Mouse (Mus musculus) hindbrain, embryonic 15.5 days (tissue): ENCODE results near the gene Hist2h4. TPM values are rescaled to one million over a fixed set of nuclear protein-coding genes. Genes with fewer than 3 reads are reported as not detected.
"Not testable (repeated sequence)": the region's sequence is repeated elsewhere in the genome, so short reads cannot be mapped to it uniquely, and the experiment has no call there.

Experiments
- ATAC-seq: fragments of 200-750 bp; cut with Nextera tagmentation; 2 replicates; pipeline ENCODE4 v1.8.0; 2017; ENCODE audit warnings: low read depth, moderate number of reproducible peaks, moderate TSS enrichment; ENCODE audit not compliant: low FRiP score
- H3K27ac ChIP-seq: fragments of 300-500 bp; sonication (generic); replicated peaks from 2 replicates; pipeline ENCODE4 v1.5.1; 2015; ENCODE audit warnings: mild to moderate bottlenecking, inconsistent platforms
- H3K27me3 ChIP-seq: fragments of 300-500 bp; sonication (generic); 2 replicates; pipeline ENCODE4 v1.6.1; 2015; ENCODE audit warnings: control low read depth, inconsistent platforms
- H3K36me3 ChIP-seq: fragments of 300-500 bp; sonication (generic); 2 replicates; pipeline ENCODE4 v1.6.1; 2015; ENCODE audit warnings: control low read depth, inconsistent platforms
- H3K4me1 ChIP-seq: fragments of 300-500 bp; sonication (generic); replicated peaks from 2 replicates; pipeline ENCODE4 v1.6.1; 2015; ENCODE audit warnings: control low read depth, inconsistent platforms
- H3K4me2 ChIP-seq: fragments of 300-500 bp; sonication (generic); 2 replicates; pipeline ENCODE4 v1.6.1; 2015; ENCODE audit warnings: moderate library complexity, mild to moderate bottlenecking, inconsistent platforms
- H3K4me3 ChIP-seq: fragments of 300-500 bp; sonication (generic); 2 replicates; pipeline ENCODE4 v1.5.1; 2015; ENCODE audit warnings: mild to moderate bottlenecking, inconsistent platforms
- H3K9ac ChIP-seq: fragments of 300-500 bp; sonication (generic); 2 replicates; pipeline ENCODE4 v1.6.1; 2015; ENCODE audit warnings: inconsistent platforms
- H3K9me3 ChIP-seq: fragments of 300-500 bp; sonication (generic); 2 replicates; pipeline ENCODE4 v1.6.1; 2016; ENCODE audit warnings: control low read depth, inconsistent platforms
- WGBS: fragments of 180-500 bp; shearing (Covaris S2); methylation state at CpG from one replicate; pipeline ENCODE4 v1.1.7; 2015; 5-methylcytosine and 5-hydroxymethylcytosine counted together
- polyA plus RNA-seq: library from polyadenylated mRNA; unstranded; fragments of >200 nt; fragmentation: Nextera tagmentation; extraction: Ambion mirVana; gene quantifications from 2 replicates; pipeline ENCODE4 v1.2.1, GENCODE M21; 2015

The Hist2h4 gene
- polyA plus RNA-seq, 1 experiment from 2014 or later = 4.5 TPM

GRCm38 (mm10) chr3:96250890-96251289 is 12.2 kb downstream of the Hist2h4 start:
- no peaks in the 10 kb centered on the region for H3K36me3 ChIP-seq
- no peak overlapping the region for H3K9ac ChIP-seq
- peaks cover 8% of the 10 kb centered on the region for H3K4me1 ChIP-seq
- H3K27me3 ChIP-seq = no peaks in the 10 kb centered on the region
- H3K9me3 ChIP-seq = no peaks in the 10 kb centered on the region
- H3K27ac ChIP-seq = no peak overlapping the region
- H3K4me2 ChIP-seq = no peak overlapping the region
- 82% methylated on average over 3 of the region's 3 CpGs for WGBS
- no peak overlapping the region for H3K4me3 ChIP-seq
- ATAC-seq = no peak

DNA sequence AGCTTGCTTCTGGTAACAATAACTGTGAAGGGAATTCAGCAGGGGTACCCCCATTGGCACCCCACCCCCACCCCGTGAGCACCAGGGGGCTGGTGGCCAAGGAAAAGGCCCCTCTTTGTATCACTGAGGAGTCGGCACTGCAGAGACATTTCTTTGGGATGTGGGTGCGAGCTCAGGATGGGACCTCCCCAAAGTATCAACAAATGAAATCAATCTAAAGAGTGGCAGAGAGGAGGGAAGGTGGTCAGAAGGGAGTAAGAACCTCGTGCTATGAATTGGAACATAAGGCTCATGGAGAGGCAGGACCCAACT is 14.1 kb downstream of the Hist2h4 start:
- no peak overlapping the region for H3K4me2 ChIP-seq
- H3K36me3 ChIP-seq = no peaks in the 10 kb centered on the region
- 57% methylated on average over 4 of the region's 4 CpGs for WGBS
- H3K4me3 ChIP-seq = no peak overlapping the region
- H3K9me3 ChIP-seq = no peaks in the 10 kb centered on the region
- H3K27me3 ChIP-seq = no peaks in the 10 kb centered on the region
- no peak for ATAC-seq
- peaks cover 18% of the 10 kb centered on the region for H3K4me1 ChIP-seq
- no peak overlapping the region for H3K27ac ChIP-seq
- no peak overlapping the region for H3K9ac ChIP-seq

GRCm38 (mm10) chr3:96248141-96249033 is 14.7 kb downstream of the Hist2h4 start:
- H3K9ac ChIP-seq = no peak overlapping the region
- no peak overlapping the region for H3K27ac ChIP-seq
- no peak for ATAC-seq
- WGBS = 55% methylated on average over 6 of the region's 6 CpGs
- no peak overlapping the region for H3K4me3 ChIP-seq
- peak overlapping the region; percentile 49 for H3K4me2 ChIP-seq
- H3K4me1 ChIP-seq = peaks cover 18% of the 10 kb centered on the region
- no peaks in the 10 kb centered on the region for H3K27me3 ChIP-seq
- no peaks in the 10 kb centered on the region for H3K9me3 ChIP-seq
- no peaks in the 10 kb centered on the region for H3K36me3 ChIP-seq

DNA sequence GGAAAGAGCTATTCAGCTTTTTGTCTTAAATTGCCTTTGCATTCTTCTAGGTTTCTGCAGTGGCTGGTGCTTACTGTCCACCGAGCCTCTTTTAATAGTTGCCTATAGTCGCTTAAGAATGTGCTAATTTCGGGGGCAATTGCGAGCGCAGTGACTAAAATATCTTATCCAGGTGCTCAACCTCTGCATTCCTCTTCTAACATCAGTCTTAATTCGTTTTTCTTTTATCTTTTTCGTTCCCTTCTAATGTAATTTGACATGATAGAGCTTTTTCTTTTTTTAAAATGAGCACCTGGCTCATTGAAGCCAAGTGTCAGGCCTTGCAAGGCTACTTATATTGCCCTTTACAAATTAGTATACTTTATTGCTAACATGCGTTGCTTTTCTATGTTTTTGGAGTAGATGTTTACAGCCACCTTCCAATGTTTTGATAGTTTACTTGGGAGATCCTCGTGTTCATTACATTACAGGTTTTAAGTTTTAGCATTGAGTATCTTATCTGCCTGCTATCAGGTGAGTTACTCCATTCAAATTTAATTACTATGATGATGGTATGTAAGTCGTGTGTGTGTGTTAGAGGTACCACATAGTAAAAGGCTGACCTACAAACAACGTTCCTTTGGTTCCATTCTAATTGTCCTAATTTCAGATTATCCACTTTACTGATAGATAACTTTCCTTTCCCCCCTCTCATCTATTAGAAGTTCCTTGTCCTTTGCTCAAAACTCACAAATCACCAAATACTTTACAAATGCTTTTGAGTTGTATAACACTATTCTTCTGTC is 15.6 kb downstream of the Hist2h4 start:
- Histone ChIP-seq H3K27ac (no peak overlapping the region), H3K9ac (peak overlapping the region; percentile 33; the same call in 1 of the 2 replicates), H3K4me2 (peak overlapping the region; percentile 49), H3K36me3 (no peaks in the 10 kb centered on the region), H3K9me3 (no peaks in the 10 kb centered on the region), H3K4me3 (peak overlapping the region; percentile 29), H3K4me1 (peaks cover 18% of the 10 kb centered on the region), H3K27me3 (no peaks in the 10 kb centered on the region)
- ATAC-seq = no peak
- WGBS = 6% methylated on average over 11 of the region's 11 CpGs

- peak within 1 kb of the TSS; percentile 33; the same call in 1 of the 2 replicates for H3K9ac ChIP-seq
- ATAC-seq = peak; percentile 91
- WGBS = 0% methylated on average over 1 of the region's 47 CpGs
- not testable (repeated sequence) for H3K9me3 ChIP-seq, H3K27me3 ChIP-seq, H3K36me3 ChIP-seq
- H3K27ac ChIP-seq = peak within 1 kb of the TSS; percentile 70; the same call in 1 of the 2 replicates
- peak within 1 kb of the TSS; percentile 34 for H3K4me3 ChIP-seq
- peak within 1 kb of the TSS; percentile 49 for H3K4me2 ChIP-seq
- H3K4me1 ChIP-seq = peaks cover 18% of the 10 kb centered on the region
These were observed 16.7 kb downstream of the Hist2h4 start, which contains the start of gene Hist2h3c1 for GRCm38 (mm10) chr3:96246427-96246856. Gene Hist2h3c1, plus strand, starts transcription at chr3:96246685.

- H3K9ac ChIP-seq, ATAC-seq, H3K36me3 ChIP-seq, H3K27me3 ChIP-seq, H3K9me3 ChIP-seq: not testable (repeated sequence)
- 0% methylated on average over 9 of the region's 21 CpGs for WGBS
- H3K4me3 ChIP-seq = peak overlapping the region; percentile 34
- peak overlapping the region; percentile 48 for H3K4me2 ChIP-seq
- H3K27ac ChIP-seq = peak overlapping the region; percentile 70; the same call in 1 of the 2 replicates
- peaks cover 20% of the 10 kb centered on the region for H3K4me1 ChIP-seq
These were observed 17.1 kb downstream of the Hist2h4 start for GRCm38 (mm10) chr3:96246018-96246417.

DNA sequence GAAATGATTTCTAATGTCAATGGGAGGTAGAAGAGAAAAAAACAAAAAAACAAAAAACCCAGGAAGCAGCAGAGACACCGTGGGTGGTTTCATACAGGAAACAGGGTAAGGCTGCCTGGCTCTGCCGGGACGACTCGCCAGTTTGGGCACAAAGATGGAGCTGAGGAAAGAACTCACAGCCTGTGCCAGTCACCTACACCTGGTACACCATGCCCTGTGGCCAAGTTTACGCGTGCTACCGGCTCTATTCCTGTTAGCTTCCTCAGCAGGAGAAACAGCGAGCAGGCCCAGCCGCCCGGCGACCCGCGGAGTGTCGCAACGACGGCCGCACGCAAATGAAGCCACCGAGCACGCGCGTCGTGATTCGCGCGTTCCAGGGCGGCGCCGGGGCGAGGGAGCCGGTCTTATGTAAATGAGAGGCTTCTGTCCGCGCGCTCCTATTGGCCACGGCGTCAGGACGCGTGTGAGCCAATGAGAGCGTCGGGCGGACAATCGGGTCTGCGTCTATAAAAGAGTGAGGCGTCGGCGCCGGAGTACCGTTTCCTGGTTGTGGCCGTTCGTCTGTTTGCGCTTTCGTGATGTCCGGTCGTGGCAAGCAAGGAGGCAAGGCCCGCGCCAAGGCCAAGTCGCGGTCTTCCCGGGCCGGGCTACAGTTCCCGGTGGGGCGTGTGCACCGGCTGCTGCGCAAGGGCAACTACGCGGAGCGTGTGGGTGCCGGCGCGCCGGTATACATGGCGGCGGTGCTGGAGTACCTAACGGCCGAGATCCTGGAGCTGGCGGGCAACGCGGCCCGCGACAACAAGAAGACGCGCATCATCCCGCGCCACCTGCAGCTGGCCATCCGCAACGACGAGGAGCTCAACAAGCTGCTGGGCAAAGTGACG is 17.9 kb downstream of the Hist2h4 start, which contains the start of gene Hist2h2aa1:
Gene Hist2h2aa1 (plus strand): TSS at position 495 of the 884 bp plus-strand sequence.
- Histone ChIP-seq H3K27ac (peak within 1 kb of the TSS; percentile 98), H3K4me3 (peak within 1 kb of the TSS; percentile 50), H3K9ac (peak within 1 kb of the TSS; percentile 73), H3K4me1 (peaks cover 26% of the 10 kb centered on the region), H3K4me2 (peak within 1 kb of the TSS; percentile 71)
- H3K9me3 ChIP-seq, H3K27me3 ChIP-seq, H3K36me3 ChIP-seq: not testable (repeated sequence)
- ATAC-seq = peak; percentile 94
- under 1% methylated on average over 27 of the region's 88 CpGs for WGBS

GRCm38 (mm10) chr3:96243921-96244572 is 19.1 kb downstream of the Hist2h4 start:
- no peak overlapping the region for H3K4me3 ChIP-seq
- no peak for ATAC-seq
- H3K9me3 ChIP-seq = no peaks in the 10 kb centered on the region
- 83% methylated on average over 7 of the region's 7 CpGs for WGBS
- peak overlapping the region; percentile 98 for H3K27ac ChIP-seq
- H3K4me2 ChIP-seq = peak overlapping the region; percentile 71
- no peak overlapping the region for H3K9ac ChIP-seq
- no peaks in the 10 kb centered on the region for H3K27me3 ChIP-seq
- peaks cover 26% of the 10 kb centered on the region for H3K4me1 ChIP-seq
- H3K36me3 ChIP-seq = no peaks in the 10 kb centered on the region

DNA sequence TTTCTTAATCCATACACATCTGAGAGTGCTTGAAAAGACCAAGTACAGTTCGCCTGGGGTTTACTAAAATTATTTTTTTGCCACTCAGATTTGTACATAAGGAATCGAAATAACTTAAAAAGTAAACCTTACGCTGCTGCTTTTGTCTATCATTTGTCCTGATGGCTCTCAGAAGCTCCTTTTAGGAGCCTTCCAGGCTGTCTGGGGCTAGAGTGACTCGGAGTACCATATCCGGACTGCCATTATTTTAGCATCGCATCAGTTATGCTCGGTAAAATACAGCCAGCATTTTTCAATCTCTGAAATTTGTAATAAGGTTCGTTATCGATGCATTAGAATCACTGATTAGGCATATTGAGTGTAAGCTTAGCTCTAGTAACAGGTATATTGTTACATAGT is 22.3 kb downstream of the Hist2h4 start:
- ATAC-seq = no peak
- peak overlapping the region; percentile 30 for H3K4me3 ChIP-seq
- no peaks in the 10 kb centered on the region for H3K9me3 ChIP-seq
- H3K27ac ChIP-seq = peak overlapping the region; percentile 86
- H3K4me2 ChIP-seq = peak overlapping the region; percentile 56
- H3K27me3 ChIP-seq = no peaks in the 10 kb centered on the region
- no peaks in the 10 kb centered on the region for H3K36me3 ChIP-seq
- 70% methylated on average over 9 of the region's 9 CpGs for WGBS
- peak overlapping the region; percentile 42; the same call in 1 of the 2 replicates for H3K9ac ChIP-seq
- H3K4me1 ChIP-seq = peaks cover 33% of the 10 kb centered on the region

DNA sequence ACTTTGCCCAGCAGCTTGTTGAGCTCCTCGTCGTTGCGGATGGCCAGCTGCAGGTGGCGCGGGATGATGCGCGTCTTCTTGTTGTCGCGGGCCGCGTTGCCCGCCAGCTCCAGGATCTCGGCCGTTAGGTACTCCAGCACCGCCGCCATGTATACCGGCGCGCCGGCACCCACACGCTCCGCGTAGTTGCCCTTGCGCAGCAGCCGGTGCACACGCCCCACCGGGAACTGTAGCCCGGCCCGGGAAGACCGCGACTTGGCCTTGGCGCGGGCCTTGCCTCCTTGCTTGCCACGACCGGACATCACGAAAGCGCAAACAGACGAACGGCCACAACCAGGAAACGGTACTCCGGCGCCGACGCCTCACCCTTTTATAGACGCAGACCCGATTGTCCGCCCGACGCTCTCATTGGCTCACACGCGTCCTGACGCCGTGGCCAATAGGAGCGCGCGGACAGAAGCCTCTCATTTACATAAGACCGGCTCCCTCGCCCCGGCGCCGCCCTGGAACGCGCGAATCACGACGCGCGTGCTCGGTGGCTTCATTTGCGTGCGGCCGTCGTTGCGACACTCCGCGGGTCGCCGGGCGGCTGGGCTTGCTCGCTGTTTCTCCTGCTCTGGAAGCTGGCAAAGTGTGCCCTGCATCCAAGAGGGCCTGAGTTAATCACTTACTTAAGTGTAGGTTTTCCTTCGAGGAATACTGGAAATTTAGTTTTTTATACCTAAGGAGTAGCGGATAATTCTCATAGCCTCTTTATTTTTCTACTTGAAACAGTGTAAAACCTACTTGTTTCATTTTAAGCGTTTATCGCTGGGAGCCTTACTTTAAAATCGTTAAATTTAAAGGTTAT is 22.9 kb downstream of the Hist2h4 start, which contains the start of gene Hist2h2aa2:
Gene Hist2h2aa2 (minus strand): TSS at position 328 of the 850 bp plus-strand sequence.
- H3K9ac ChIP-seq = peak within 1 kb of the TSS; percentile 42
- H3K27me3 ChIP-seq, H3K36me3 ChIP-seq, H3K9me3 ChIP-seq: not testable (repeated sequence)
- WGBS = 3% methylated on average over 38 of the region's 85 CpGs
- peak within 1 kb of the TSS; percentile 36 for H3K4me3 ChIP-seq
- peak within 1 kb of the TSS; percentile 56 for H3K4me2 ChIP-seq
- peaks cover 33% of the 10 kb centered on the region for H3K4me1 ChIP-seq
- peak; percentile 93 for ATAC-seq
- H3K27ac ChIP-seq = peak within 1 kb of the TSS; percentile 86
